Mouse (Mus musculus): Measurements from ENCODE around the gene Dao. TPM values are rescaled to one million over a fixed set of nuclear protein-coding genes. Genes with fewer than 3 reads are reported as not detected.

Dao gene
- total RNA-seq, 1 experiment from 2014 or later: not detected

- no peak for ATAC-seq (ENCODE audit: extremely low read depth, insufficient number of reproducible peaks, low FRiP score, poor library complexity, severe bottlenecking)
These were observed 4.4 kb downstream of the Dao start for GRCm38 (mm10) chr5:114007753-114008453.

DNA sequence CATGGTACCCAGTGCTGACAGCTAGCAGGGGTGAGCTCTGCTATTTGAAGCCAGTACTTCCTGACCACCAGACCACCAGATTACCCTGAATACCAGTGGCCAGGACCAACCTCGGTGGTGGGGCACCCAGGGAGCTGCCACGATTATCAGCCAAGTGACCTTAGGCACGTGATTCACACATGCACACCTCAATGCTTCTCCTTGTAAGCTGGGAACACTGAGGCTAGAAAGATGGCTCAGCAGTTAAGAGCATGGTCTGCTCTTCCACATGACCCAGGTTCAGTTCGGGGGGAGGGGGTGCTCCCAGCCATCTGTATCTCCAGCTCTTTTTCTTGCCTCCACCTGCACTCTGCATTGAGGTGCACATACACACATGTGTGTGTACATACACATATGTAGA lies 5.5 kb downstream of the Dao start:
- ATAC-seq (ENCODE audit: extremely low read depth, insufficient number of reproducible peaks, low FRiP score, poor library complexity, severe bottlenecking): no peak

DNA sequence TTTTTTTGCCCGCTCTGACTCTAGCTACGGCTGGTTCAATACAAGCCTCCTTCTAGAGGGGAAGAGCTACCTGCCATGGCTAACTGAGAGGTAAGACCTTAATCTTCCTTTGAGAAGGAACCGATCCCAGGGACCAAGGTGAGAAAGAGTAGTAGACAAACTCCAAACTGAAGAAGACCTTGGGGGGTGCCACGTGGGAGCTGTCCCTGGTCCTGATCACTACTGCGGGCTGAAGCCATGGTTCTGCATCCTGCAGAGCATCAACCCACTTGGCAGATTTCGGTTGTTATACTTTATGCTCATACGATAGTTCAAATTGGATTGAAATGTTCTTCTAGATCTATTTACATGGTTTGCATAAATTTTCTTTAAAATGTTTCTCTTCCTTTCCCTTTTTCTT lies 11.6 kb downstream of the Dao start:
- ATAC-seq (ENCODE audit: extremely low read depth, insufficient number of reproducible peaks, low FRiP score, poor library complexity, severe bottlenecking): no peak

- ATAC-seq (ENCODE audit: extremely low read depth, insufficient number of reproducible peaks, low FRiP score, poor library complexity, severe bottlenecking): no peak
These were observed 20.9 kb downstream of the Dao start for GRCm38 (mm10) chr5:114024390-114024789.

DNA sequence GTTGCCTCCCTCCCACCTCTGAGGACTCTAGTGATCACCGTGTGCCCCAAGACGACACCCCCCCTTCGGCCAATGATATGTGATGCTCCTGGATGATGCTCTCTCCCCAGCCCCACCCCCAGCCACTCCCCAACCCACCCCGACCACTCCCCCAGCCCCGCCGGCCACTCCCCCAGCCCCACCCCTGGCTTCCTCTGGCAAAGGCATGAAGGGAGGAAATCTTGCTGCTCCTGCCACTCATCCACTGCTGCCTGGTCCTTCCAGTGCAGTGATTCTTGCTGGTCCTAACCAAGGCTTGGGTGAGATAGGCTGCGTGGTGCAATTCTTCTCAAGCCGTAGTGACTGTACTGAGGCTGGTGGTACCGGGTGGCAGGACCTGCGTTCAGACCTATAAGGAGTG lies 21.4 kb downstream of the Dao start:
- ATAC-seq (ENCODE audit: extremely low read depth, insufficient number of reproducible peaks, low FRiP score, poor library complexity, severe bottlenecking): no peak

DNA sequence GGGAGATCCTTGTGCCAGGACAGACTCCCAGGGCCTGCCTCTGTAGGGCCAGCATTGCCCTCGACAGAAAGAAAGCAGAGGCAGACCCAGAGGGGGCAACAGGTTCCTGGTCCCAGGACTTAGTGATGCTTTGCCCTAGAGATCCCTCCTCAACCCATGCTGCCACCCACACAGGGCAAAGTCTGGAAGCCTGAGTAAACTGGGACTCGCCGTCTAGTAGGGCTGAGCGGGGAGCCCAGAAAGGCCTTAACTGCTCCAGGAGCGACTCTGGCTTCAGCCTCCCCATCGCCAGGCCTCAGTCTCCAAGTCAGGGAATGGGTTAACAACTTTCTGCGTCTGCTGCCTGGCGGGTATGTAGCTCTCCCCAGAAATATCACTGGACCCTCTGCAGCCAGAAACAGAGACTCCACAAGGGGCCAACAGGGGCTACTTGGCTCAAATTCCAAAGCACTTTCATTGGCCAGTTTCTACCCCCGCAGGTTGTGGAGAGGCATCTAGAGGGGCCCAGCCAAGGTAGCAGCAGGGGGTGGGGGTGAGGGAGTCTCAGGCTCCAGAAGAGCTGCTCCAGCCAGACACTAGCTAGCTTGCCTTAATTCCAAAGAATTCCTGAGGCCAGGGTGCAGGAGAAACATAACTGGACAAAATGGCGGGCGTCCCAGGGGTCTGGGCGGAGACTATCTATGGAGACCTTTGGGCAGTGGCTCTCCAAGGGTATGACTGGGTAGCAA lies 23.9 kb downstream of the Dao start:
- no peak for ATAC-seq (ENCODE audit: extremely low read depth, insufficient number of reproducible peaks, low FRiP score, poor library complexity, severe bottlenecking)

DNA sequence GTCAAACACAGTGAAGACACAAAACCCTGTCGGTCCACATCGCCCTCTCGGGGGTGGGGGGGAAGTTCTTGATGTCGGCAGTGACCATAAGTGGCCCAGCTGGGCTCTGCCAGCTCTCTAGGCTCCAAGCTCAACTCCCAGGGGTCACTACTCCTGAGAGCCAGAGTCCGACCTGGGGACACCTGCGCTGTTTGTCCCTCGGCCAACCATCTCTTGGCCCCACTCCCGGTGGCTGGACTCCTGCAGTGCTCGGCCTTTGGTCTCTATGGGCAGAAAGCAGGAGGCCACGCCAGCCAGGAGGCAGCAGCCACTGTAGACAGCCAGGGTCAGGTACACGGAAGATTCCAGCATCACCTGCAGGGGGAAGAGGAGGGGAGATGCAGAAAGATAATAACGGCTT lies 24.6 kb downstream of the Dao start:
- no peak for ATAC-seq (ENCODE audit: extremely low read depth, insufficient number of reproducible peaks, low FRiP score, poor library complexity, severe bottlenecking)

DNA sequence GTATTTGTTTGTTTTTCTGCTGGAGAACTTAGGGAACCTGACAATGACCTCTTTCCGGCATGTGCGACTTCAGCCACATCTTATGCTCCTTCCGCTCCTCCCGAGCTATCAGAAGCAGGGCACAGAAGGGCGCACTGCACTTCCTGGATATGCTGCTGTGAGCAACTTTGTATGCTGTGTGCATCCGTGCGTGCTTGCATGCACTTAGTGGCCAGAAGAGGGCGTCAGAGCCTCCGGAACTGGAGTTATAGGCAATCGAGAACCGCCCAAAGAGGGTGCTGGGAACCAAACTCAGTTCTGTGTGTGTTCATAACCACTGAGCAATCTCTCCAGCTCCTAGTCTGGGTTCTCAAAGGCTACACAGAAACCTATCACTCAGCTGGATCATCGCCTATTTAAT lies 27.1 kb downstream of the Dao start:
- no peak for ATAC-seq (ENCODE audit: extremely low read depth, insufficient number of reproducible peaks, low FRiP score, poor library complexity, severe bottlenecking)

GRCm38 (mm10) chr5:114032161-114032763 lies 28.8 kb downstream of the Dao start:
- no peak for ATAC-seq (ENCODE audit: extremely low read depth, insufficient number of reproducible peaks, low FRiP score, poor library complexity, severe bottlenecking)

DNA sequence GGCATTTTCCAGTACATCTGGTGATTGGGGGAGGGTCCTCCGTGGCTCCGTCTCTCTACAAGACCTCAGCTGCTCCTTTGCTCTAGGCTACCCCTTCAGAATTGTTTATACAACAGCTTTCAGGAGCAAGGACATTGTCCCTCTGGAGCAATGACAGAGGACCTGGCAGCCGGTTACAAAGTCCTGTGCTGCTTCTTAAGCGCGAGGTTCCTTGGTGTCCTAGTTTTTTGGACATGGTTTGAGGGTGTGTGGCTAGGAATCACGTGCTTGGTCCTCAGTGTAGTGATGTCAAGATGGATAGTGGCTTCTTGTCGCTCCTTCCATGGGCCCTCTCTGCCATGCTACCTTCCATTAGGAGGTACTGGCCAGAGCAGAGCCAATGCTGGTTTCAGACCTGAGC lies 30.9 kb downstream of the Dao start:
- no peak for ATAC-seq (ENCODE audit: extremely low read depth, insufficient number of reproducible peaks, low FRiP score, poor library complexity, severe bottlenecking)

DNA sequence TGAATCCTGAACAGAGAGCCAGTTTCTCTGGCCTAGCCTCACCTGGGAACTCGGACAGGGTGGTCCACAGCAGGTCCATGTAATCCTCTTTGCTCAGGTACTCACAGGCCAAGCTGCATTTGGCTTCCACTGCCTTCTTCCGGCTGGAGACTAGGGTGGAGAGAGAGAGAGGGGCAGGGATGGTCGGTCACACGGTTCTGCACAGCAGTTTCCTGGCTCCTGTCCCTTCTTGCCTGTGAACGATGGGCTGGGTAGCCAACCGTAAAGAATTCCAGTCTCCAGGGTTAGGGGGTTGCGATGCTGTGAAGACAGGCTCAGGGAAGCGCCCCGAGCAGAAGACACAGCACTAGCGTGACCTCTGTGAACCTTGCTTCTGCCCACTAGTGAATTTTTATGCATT lies 31.6 kb downstream of the Dao start:
- no peak for ATAC-seq (ENCODE audit: extremely low read depth, insufficient number of reproducible peaks, low FRiP score, poor library complexity, severe bottlenecking)

GRCm38 (mm10) chr5:114040508-114040907 lies 37.0 kb downstream of the Dao start:
- ATAC-seq (ENCODE audit: extremely low read depth, insufficient number of reproducible peaks, low FRiP score, poor library complexity, severe bottlenecking): no peak

DNA sequence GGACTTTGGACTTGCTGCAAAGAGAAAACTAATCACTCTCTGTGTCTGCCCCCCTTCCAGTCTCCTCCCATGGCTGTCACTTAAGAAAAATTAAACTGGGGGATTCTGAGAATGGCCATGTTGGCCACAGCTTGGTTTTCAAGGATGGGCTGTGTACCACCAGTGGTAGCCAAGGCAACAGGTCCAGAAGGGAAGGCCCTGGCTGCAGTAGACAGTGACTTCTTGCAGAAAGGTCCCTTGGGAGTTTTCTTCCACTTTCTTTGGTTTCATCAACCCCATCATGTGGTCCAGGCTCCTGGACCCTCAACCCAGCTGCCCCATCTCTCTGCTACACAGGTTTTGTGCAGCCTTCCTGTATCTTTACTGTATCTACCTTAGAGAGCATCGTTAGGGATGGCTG lies 37.4 kb downstream of the Dao start:
- ATAC-seq (ENCODE audit: extremely low read depth, insufficient number of reproducible peaks, low FRiP score, poor library complexity, severe bottlenecking): no peak

GRCm38 (mm10) chr5:114041327-114041930 lies 37.9 kb downstream of the Dao start:
- ATAC-seq (ENCODE audit: extremely low read depth, insufficient number of reproducible peaks, low FRiP score, poor library complexity, severe bottlenecking): no peak

DNA sequence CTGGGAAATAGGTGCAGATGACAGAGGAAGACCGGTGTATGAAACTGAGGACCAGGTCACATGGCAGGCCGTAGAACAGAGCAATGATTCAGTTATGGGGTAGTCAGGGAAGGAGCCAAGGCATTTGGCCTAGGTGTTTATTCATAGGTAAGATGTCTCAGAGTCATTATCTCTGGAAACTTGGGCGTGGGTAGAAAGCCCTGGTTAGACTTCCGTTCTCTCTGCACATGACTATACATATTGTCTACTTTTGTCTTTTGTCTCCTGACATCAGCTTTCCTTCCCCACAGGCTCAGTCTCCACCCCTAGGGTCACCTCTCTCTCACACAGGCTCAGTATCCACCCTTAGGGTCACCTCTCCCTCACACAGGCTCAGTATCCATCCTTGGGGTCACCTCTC lies 40.3 kb downstream of the Dao start:
- no peak for ATAC-seq (ENCODE audit: extremely low read depth, insufficient number of reproducible peaks, low FRiP score, poor library complexity, severe bottlenecking)

DNA sequence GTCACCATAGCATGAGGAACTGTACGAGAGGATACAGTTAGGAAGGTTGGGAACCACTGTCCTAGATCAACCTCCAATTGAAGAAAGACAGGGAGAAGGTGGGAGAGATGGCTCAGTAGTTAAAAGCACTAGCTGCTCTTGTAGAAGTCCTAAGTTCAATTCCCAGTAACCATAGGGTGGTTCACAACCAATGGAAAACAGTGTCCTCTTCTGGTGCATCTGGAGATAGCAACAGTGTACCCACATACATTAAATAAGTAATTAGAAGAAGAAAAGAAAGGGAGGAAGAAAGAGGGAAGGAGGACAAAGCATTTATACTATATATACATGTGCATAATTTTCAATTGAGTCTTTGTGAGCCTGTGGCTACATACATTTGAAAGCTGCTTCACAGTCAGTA lies 41.6 kb downstream of the Dao start:
- ATAC-seq (ENCODE audit: extremely low read depth, insufficient number of reproducible peaks, low FRiP score, poor library complexity, severe bottlenecking): no peak

- ATAC-seq (ENCODE audit: extremely low read depth, insufficient number of reproducible peaks, low FRiP score, poor library complexity, severe bottlenecking): no peak
These were observed 42.6 kb downstream of the Dao start for GRCm38 (mm10) chr5:114046151-114046550.

GRCm38 (mm10) chr5:114046604-114047003 lies 43.1 kb downstream of the Dao start:
- no peak for ATAC-seq (ENCODE audit: extremely low read depth, insufficient number of reproducible peaks, low FRiP score, poor library complexity, severe bottlenecking)

GRCm38 (mm10) chr5:114047182-114047581 lies 43.7 kb downstream of the Dao start:
- no peak for ATAC-seq (ENCODE audit: extremely low read depth, insufficient number of reproducible peaks, low FRiP score, poor library complexity, severe bottlenecking)

DNA sequence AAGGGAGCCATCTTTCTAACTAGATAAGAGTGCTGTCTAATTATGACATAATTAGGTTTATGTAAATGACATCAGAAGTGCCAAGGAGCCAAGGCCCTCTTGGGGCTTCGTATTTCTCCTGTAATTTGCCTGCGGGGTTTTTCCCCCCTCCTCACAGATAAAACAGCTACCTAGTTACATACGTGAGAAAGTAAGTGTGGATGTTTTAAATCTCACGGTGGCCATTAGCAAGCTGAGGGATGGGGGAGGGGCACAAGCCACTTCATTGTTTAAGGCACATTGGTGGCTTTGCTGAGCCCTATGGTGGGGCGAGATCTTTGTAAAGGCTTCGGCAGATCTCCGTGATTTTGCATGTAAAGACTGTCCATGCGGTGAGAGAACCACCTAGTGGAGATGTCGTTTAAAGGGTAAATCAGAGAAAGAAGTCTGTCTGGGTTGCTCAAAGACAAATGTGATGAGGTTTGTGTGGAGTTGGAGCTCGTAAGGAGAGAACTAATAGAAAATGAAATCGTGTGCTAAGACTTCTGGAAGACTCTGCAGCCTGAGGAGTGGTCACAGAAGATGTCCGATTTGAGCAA lies 45.3 kb downstream of the Dao start:
- ATAC-seq (ENCODE audit: extremely low read depth, insufficient number of reproducible peaks, low FRiP score, poor library complexity, severe bottlenecking): no peak
